Mouse (Mus musculus) E14TG2a.4 (cell line): ENCODE measurements around the gene Wdr46.
"Not testable (repeated sequence)": the region's sequence is repeated elsewhere in the genome, so short reads cannot be mapped to it uniquely, and the experiment has no call there.

Experiments used
- H3K27me3 ChIP-seq: 2 replicates; pipeline ENCODE4 v1.6.1; 2014; ENCODE audit warnings: low read length, control low read depth; ENCODE audit not compliant: insufficient read depth
- H3K36me3 ChIP-seq: 2 replicates; pipeline ENCODE4 v1.6.1; 2014; ENCODE audit warnings: low read length, control low read depth; ENCODE audit not compliant: insufficient read depth
- H3K4me1 ChIP-seq: replicated peaks from 2 replicates; pipeline ENCODE4 v1.6.1; 2014; ENCODE audit warnings: low read depth, low read length, control low read depth
- H3K4me3 ChIP-seq: replicated peaks from 2 replicates; pipeline ENCODE4 v1.5.1; 2014; ENCODE audit warnings: mild to moderate bottlenecking, low read length
- H3K9me3 ChIP-seq: 2 replicates; pipeline ENCODE4 v1.6.1; 2014; ENCODE audit warnings: low read length, control low read depth
- CTCF ChIP-seq: conservative IDR thresholded peaks from 2 replicates; pipeline ENCODE4 v1.5.1; 2014; ENCODE audit warnings: low read length
- NANOG ChIP-seq: IDR thresholded peaks from 2 replicates; pipeline ENCODE4 v1.6.1; 2014; ENCODE audit warnings: borderline replicate concordance, low read length, mixed read lengths
- POU5F1 ChIP-seq: IDR thresholded peaks from 2 replicates; pipeline ENCODE4 v1.6.1; 2014; ENCODE audit warnings: low read length, borderline replicate concordance

Gene Wdr46

DNA sequence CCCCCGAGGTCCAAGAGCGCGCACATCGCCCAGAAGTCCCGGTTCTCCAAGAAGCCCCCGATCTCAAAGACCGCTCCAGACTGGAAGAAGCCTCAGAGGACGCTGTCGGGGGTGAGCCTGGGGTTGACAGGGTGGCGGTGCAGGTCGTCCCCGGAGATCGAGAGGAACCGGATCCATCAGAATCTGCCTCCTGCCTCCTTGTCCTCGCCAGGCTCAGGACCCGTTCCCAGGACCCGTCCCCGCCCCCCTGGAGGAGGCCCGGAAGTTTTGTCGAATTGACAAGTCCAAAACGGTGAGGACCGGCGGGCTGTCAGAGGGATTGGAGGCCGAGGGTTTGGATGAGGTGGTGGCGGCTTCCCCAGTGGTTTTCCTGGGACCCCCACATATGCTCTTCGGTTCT lies 521 bp downstream of the Wdr46 start:
- peaks cover 78% of the 10 kb centered on the region for H3K36me3 ChIP-seq
- H3K4me3 ChIP-seq = peak overlapping the region; percentile 99
- TF ChIP-seq CTCF (no peak), POU5F1 (no peak), NANOG (no peak)
- no peaks in the 10 kb centered on the region for H3K27me3 ChIP-seq
- peaks cover 59% of the 10 kb centered on the region for H3K4me1 ChIP-seq
- H3K9me3 ChIP-seq = no peaks in the 10 kb centered on the region

DNA sequence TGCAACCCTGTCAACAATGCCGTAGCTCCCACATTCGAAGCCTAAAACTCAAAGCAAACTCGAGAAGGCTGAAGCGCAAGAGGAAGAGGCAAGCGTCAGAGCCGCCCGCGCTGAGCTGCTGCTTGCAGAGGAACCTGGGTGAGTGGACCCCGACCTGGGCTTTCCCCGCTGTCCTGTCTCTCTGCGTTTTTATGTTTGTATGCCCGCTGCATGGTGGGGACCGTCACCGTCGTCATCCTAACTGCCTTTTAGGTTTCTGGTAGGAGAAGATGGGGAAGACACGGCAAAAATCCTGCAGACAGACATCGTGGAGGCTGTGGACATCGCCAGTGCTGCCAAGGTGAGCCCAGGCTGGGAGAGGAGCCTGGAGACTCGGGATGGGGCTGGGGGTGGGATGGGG lies 921 bp downstream of the Wdr46 start:
- TF ChIP-seq CTCF (no peak), NANOG (no peak), POU5F1 (no peak)
- no peaks in the 10 kb centered on the region for H3K27me3 ChIP-seq
- H3K9me3 ChIP-seq = no peaks in the 10 kb centered on the region
- H3K4me1 ChIP-seq = peaks cover 56% of the 10 kb centered on the region
- H3K4me3 ChIP-seq = peak overlapping the region; percentile 99
- H3K36me3 ChIP-seq = peaks cover 81% of the 10 kb centered on the region

DNA sequence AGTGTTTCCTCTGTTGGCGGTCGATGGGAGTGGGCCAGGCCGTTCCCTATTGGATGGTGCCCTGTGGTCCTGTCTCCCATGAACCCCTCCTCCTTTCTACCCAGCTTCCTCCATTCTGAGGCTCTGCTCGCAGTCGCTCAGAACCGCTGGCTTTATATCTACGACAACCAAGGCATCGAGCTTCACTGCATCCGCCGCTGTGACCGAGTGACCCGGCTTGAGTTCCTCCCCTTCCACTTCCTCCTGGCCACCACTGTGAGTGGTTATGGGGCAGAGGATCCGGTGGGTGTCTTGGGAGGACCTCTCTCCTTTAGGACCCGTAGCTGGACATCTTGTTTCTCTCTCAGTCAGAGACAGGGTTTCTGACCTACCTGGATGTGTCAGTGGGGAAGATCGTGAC lies 3.0 kb downstream of the Wdr46 start:
- no peak for TF ChIP-seq POU5F1
- TF ChIP-seq CTCF = no peak
- no peak for TF ChIP-seq NANOG
- H3K9me3 ChIP-seq = no peaks in the 10 kb centered on the region
- H3K27me3 ChIP-seq = no peaks in the 10 kb centered on the region
- H3K4me1 ChIP-seq = peaks cover 53% of the 10 kb centered on the region
- peaks cover 83% of the 10 kb centered on the region for H3K36me3 ChIP-seq
- no peak overlapping the region for H3K4me3 ChIP-seq

DNA sequence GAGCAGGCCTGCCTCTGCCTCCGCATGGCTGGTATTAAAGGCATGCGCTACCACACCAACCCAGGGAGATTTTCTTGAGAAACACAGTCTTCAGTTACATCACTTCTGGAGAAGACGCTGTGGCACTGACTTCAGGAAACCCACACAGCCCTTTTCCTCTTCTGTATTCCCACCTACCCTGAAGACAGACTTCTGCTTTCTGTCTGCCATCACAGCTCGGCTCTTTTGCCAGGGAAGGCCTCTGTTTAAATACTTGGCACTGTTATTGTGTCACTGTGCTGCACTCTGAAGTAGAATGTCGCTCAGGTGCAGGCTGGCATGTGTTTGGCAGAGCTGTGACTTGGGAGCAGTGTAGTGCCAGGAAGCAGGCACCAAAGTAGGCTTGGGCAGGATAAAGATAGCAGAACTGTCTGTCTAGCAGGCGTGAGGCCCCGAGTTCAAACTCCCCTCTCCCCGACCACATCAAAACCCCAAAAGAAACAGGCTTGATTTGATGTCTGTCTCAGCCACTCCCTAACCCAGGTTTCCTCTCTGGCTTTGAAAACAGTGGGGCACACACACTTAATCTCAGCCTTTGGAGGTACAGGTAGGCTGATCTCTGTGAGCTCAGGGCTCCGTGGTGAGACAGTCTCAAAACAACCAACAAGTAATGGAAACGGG lies 7.1 kb downstream of the Wdr46 start:
- no peak overlapping the region for H3K4me3 ChIP-seq
- H3K27me3 ChIP-seq = no peaks in the 10 kb centered on the region
- TF ChIP-seq NANOG = no peak
- TF ChIP-seq POU5F1 = no peak
- TF ChIP-seq CTCF = no peak
- peaks cover 61% of the 10 kb centered on the region for H3K4me1 ChIP-seq
- no peaks in the 10 kb centered on the region for H3K9me3 ChIP-seq
- peaks cover 93% of the 10 kb centered on the region for H3K36me3 ChIP-seq

DNA sequence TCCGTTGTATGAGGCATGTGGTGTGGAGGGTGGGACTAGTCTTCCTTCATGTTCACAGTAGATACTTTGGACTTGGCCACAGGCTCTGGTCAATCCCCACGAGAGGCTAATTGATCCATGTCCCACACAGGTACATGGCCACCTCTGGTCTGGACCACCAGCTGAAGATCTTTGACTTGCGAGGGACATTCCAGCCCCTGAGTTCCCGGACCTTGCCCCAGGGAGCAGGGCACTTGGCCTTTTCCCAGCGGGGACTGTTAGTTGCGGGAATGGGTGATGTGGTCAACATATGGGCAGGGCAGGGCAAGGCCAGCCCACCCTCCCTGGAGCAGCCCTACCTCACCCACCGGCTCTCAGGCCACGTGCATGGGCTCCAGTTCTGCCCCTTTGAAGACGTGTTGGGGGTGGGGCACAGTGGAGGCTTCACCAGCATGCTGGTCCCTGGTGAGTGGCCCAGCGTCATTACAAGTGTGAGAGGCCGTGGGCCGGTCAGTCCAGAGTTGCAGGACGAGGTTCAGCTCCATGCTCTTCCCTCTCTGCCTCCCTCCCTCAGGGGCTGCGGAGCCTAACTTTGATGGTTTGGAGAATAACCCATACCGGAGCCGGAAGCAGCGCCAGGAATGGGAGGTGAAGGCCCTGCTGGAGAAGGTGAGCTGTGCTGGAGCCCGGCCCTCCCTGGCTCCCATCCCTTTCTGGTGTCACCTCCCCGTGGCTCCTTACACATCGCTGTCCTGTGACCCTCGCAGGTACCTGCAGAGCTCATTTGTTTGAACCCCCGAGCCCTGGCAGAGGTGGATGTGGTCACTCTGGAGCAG lies 7.8 kb downstream of the Wdr46 start:
- H3K9me3 ChIP-seq = no peaks in the 10 kb centered on the region
- no peak for TF ChIP-seq POU5F1
- no peak for TF ChIP-seq CTCF
- TF ChIP-seq NANOG = no peak
- peak overlapping the region; percentile 45; the same call in 1 of the 2 replicates for H3K4me3 ChIP-seq
- no peaks in the 10 kb centered on the region for H3K27me3 ChIP-seq
- peaks cover 93% of the 10 kb centered on the region for H3K36me3 ChIP-seq
- H3K4me1 ChIP-seq = peaks cover 62% of the 10 kb centered on the region

DNA sequence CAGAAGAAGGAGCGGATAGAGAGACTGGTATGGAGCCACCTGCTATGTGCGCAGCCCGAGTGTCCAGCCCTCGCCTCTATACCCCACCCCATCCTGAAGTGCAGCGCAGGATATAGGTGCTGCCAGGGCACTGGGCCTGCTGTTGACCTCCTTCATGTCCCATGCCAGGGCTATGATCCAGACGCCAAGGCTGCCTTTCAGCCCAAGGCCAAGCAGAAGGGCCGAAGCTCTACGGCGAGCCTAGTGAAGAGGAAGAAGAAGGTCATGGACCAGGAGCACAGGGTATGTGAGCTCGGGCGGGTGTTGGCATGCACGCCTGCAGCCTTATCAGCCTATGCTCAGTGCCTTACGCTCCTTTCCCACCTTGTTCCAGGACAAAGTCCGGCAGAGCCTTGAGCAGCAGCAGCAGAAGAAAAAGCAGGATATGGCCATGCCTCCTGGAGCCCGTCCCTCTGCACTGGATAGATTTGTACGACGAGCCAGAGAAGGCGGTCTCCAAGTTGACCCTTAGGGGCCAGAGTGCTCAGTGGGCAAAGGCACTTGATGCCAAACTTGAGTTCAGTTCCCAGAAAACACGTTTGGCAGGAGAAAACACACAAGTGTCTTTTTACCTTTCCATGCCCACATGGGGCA lies 8.6 kb downstream of the Wdr46 start:
- Histone ChIP-seq H3K4me3 (peak overlapping the region; percentile 45), H3K27me3 (no peaks in the 10 kb centered on the region), H3K4me1 (peaks cover 63% of the 10 kb centered on the region), H3K9me3 (no peaks in the 10 kb centered on the region), H3K36me3 (peaks cover 93% of the 10 kb centered on the region)
- TF ChIP-seq NANOG (no peak), POU5F1 (no peak), CTCF (no peak)

DNA sequence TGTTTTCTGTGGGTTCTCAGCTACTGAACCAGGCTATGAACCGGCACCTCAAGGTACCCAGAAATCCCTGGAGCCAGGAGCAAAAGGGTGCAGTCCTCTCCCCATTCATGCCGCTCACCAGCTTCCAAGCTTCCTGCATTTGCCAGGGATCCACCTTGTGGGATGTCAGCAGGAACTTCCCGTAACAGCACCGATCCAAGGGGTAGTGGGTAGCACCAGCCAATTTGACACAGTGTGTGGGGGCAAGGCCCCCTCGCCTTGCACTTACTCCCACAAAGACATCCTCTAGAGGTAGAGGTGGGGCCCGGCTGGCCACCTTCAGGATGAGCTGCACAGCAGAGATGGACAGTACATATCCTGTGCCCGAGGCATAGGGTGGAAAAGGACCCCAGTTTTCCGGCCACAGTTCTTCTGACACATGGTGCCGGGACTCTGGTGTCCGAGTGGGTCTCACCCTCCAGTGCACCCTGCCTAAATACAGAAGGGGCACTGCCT lies 9.7 kb downstream of the Wdr46 start:
- peaks cover 65% of the 10 kb centered on the region for H3K4me1 ChIP-seq
- TF ChIP-seq POU5F1 (no peak), CTCF (no peak), NANOG (no peak)
- peak overlapping the region; percentile 95 for H3K4me3 ChIP-seq
- H3K27me3 ChIP-seq = no peaks in the 10 kb centered on the region
- no peaks in the 10 kb centered on the region for H3K9me3 ChIP-seq
- peaks cover 93% of the 10 kb centered on the region for H3K36me3 ChIP-seq

DNA sequence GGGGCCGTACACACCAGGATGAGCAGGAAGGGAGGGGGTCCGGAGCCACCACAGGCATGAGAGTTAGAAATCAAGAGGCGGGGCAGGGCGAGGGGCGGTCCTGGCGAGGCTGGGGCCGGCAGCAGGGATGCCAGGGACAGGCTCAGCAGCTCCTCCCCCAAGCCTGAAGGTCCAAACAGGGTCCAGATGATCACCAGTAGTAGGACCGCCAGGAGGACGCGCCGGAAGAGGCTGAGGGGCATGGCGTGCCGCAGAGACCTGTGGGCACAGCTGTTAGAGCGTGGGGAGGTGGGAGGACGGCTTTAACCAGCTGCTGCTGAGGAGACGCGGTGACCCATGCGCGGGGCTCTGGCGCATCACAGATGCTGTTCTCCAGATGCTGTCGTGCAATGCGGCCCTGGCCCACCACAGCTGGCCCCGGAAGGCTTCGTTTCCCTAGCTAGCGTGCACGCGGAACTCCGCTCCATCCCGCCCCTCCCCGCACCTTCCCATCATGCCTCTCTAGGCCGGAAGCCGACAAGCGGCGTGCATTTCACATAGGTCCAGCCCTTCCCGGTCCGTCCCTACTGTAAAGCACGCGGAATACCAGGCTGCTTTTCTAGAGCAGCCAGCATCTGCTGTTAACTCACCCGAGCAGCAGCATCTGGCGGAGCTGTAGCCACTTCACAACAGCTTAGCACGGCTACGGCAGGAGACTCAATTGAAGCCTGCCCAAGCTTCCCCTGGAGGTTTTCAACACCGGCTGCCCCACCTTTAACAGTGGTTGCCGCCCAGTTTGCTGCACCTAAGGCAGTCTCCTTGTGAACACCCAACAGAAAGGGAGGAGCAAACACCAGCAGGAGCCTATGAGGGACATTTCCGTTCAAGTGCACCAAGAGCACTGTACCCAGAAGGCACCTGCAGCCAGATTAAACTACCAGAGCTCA lies 10.8 kb downstream of the Wdr46 start, which contains the start of gene B3galt4:
TSS of gene B3galt4 (minus strand) at position 468 of the 926 bp plus-strand sequence.
- TF ChIP-seq POU5F1 = no peak
- peak; percentile 50; the same call in 1 of the 2 replicates for TF ChIP-seq NANOG
- peaks cover 66% of the 10 kb centered on the region for H3K4me1 ChIP-seq
- peaks cover 83% of the 10 kb centered on the region for H3K36me3 ChIP-seq
- no peaks in the 10 kb centered on the region for H3K27me3 ChIP-seq
- no peaks in the 10 kb centered on the region for H3K9me3 ChIP-seq
- H3K4me3 ChIP-seq = peak within 1 kb of the TSS; percentile 95

DNA sequence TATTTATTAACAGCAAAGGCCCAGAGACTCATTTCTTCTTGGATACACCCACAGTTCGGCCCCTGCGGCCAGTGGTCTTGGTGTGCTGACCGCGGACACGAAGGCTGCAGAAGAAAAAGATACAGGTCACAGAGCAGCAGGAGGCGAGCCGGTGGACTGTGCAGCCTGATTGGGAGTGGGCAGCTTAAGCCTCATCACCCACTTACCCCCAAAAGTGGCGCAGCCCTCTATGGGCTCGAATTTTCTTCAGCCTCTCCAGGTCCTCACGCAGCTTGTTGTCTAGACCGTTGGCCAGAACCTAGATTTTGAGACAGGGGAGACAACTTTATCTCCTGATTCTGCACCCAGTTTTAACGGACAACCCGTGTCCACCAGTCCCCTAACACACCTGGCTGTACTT lies 11.6 kb downstream of the Wdr46 start:
- peak overlapping the region; percentile 95 for H3K4me3 ChIP-seq
- H3K36me3 ChIP-seq = peaks cover 75% of the 10 kb centered on the region
- not testable (repeated sequence) for H3K9me3 ChIP-seq, H3K27me3 ChIP-seq
- H3K4me1 ChIP-seq = peaks cover 72% of the 10 kb centered on the region
